Mouse (Mus musculus) hindbrain, embryonic 16.5 days (tissue): Measurements from ENCODE around the gene Mrpl14. TPM values are rescaled to one million over a fixed set of nuclear protein-coding genes. Genes with fewer than 3 reads are reported as not detected.

Source experiments
- ATAC-seq: fragments of 200-750 bp; cut with Nextera tagmentation; 2 replicates; pipeline ENCODE4 v1.8.0; 2017; ENCODE audit warnings: moderate TSS enrichment, moderate library complexity
- H3K27ac ChIP-seq: fragments of 300-500 bp; sonication (generic); 2 replicates; pipeline ENCODE4 v1.5.1; 2014; ENCODE audit warnings: low read depth, mild to moderate bottlenecking, control low read depth, low read length, moderate library complexity
- H3K27me3 ChIP-seq: fragments of 300-500 bp; sonication (generic); replicated peaks from 2 replicates; pipeline ENCODE4 v1.6.1; 2014; ENCODE audit warnings: low read length; ENCODE audit not compliant: control insufficient read depth, insufficient read depth
- H3K36me3 ChIP-seq: fragments of 300-500 bp; sonication (generic); 2 replicates; pipeline ENCODE4 v1.6.1; 2014; ENCODE audit warnings: mild to moderate bottlenecking, low read length, moderate library complexity, mixed read lengths; ENCODE audit not compliant: control insufficient read depth, insufficient read depth
- H3K4me1 ChIP-seq: fragments of 300-500 bp; sonication (generic); 2 replicates; pipeline ENCODE4 v1.6.1; 2014; ENCODE audit warnings: low read depth, low read length; ENCODE audit not compliant: control insufficient read depth, insufficient read depth
- H3K4me2 ChIP-seq: fragments of 300-500 bp; sonication (generic); 2 replicates; pipeline ENCODE4 v1.6.1; 2014; ENCODE audit warnings: mild to moderate bottlenecking, low read length, control low read depth, moderate library complexity
- H3K4me3 ChIP-seq: fragments of 300-500 bp; sonication (generic); 2 replicates; pipeline ENCODE4 v1.5.1; 2014; ENCODE audit warnings: mild to moderate bottlenecking, low read length, control low read depth, moderate library complexity
- H3K9ac ChIP-seq: fragments of 300-500 bp; sonication (generic); 2 replicates; pipeline ENCODE4 v1.6.1; 2014; ENCODE audit warnings: low read depth, mild to moderate bottlenecking, control low read depth, low read length, moderate library complexity
- H3K9me3 ChIP-seq: fragments of 300-500 bp; sonication (generic); 2 replicates; pipeline ENCODE4 v1.6.1; 2014; ENCODE audit warnings: mild to moderate bottlenecking, low read length, moderate library complexity; ENCODE audit not compliant: control insufficient read depth
- WGBS: fragments of 180-500 bp; shearing (Covaris S2); extraction: QIAGEN DNeasy Blood & Tissue Kit; methylation state at CpG from one replicate; pipeline ENCODE4 v1.1.7; 2014; 5-methylcytosine and 5-hydroxymethylcytosine counted together
- polyA plus RNA-seq: library from polyadenylated mRNA; unstranded; fragments of >200 nt; fragmentation: Nextera tagmentation; extraction: Ambion mirVana; gene quantifications from 2 replicates; pipeline ENCODE4 v1.2.1, GENCODE M21; 2015

The Mrpl14 gene
- polyA plus RNA-seq = 128 and 134 TPM in 2 replicates

GRCm38 (mm10) chr17:45686093-45686619 lies at the start of gene Mrpl14:
Gene Mrpl14 (plus strand): TSS chr17:45686322.
- peak within 1 kb of the TSS; percentile 86 for H3K4me2 ChIP-seq
- no peaks in the 10 kb centered on the region for H3K9me3 ChIP-seq
- H3K4me1 ChIP-seq = peaks cover 20% of the 10 kb centered on the region
- H3K27me3 ChIP-seq = no peaks in the 10 kb centered on the region
- peak; percentile 88 for ATAC-seq
- WGBS = under 1% methylated on average over 40 of the region's 50 CpGs
- peak within 1 kb of the TSS; percentile 86 for H3K9ac ChIP-seq
- H3K4me3 ChIP-seq = peak within 1 kb of the TSS; percentile 80
- no peaks in the 10 kb centered on the region for H3K36me3 ChIP-seq
- H3K27ac ChIP-seq = peak within 1 kb of the TSS; percentile 86

GRCm38 (mm10) chr17:45638596-45639295 lies 47.4 kb upstream of the Mrpl14 start:
- H3K36me3 ChIP-seq = no peaks in the 10 kb centered on the region
- no peaks in the 10 kb centered on the region for H3K27me3 ChIP-seq
- no peak overlapping the region for H3K27ac ChIP-seq
- ATAC-seq = no peak
- WGBS = 84% methylated on average over 16 of the region's 16 CpGs
- H3K4me2 ChIP-seq = no peak overlapping the region
- H3K9me3 ChIP-seq = no peaks in the 10 kb centered on the region
- no peaks in the 10 kb centered on the region for H3K4me1 ChIP-seq
- no peak overlapping the region for H3K9ac ChIP-seq
- no peak overlapping the region for H3K4me3 ChIP-seq

- Histone ChIP-seq H3K4me1 (no peaks in the 10 kb centered on the region), H3K4me3 (no peak overlapping the region), H3K36me3 (no peaks in the 10 kb centered on the region), H3K4me2 (no peak overlapping the region), H3K9me3 (no peaks in the 10 kb centered on the region), H3K9ac (no peak overlapping the region), H3K27ac (no peak overlapping the region), H3K27me3 (no peaks in the 10 kb centered on the region)
- WGBS = 88% methylated on average over 8 of the region's 8 CpGs
- no peak for ATAC-seq
These were observed 44.1 kb upstream of the Mrpl14 start for GRCm38 (mm10) chr17:45641981-45642380.

GRCm38 (mm10) chr17:45642701-45643100 lies 43.4 kb upstream of the Mrpl14 start:
- H3K4me1 ChIP-seq = no peaks in the 10 kb centered on the region
- no peak overlapping the region for H3K4me3 ChIP-seq
- H3K27ac ChIP-seq = no peak overlapping the region
- no peak overlapping the region for H3K9ac ChIP-seq
- no peak overlapping the region for H3K4me2 ChIP-seq
- WGBS = 17% methylated on average over 12 of the region's 12 CpGs
- no peaks in the 10 kb centered on the region for H3K27me3 ChIP-seq
- peak; percentile 27; the same call in 1 of the 2 replicates for ATAC-seq
- H3K36me3 ChIP-seq = no peaks in the 10 kb centered on the region
- H3K9me3 ChIP-seq = no peaks in the 10 kb centered on the region

- H3K9ac ChIP-seq = no peak overlapping the region
- H3K27me3 ChIP-seq = no peaks in the 10 kb centered on the region
- no peaks in the 10 kb centered on the region for H3K4me1 ChIP-seq
- H3K9me3 ChIP-seq = no peaks in the 10 kb centered on the region
- no peak for ATAC-seq
- 94% methylated on average over 4 of the region's 4 CpGs for WGBS
- no peak overlapping the region for H3K4me3 ChIP-seq
- no peaks in the 10 kb centered on the region for H3K36me3 ChIP-seq
- no peak overlapping the region for H3K4me2 ChIP-seq
- H3K27ac ChIP-seq = no peak overlapping the region
These were observed 41.9 kb upstream of the Mrpl14 start for GRCm38 (mm10) chr17:45644185-45644584.

- WGBS = 76% methylated on average over 7 of the region's 7 CpGs
- no peak for ATAC-seq
These were observed 32.9 kb upstream of the Mrpl14 start for GRCm38 (mm10) chr17:45653233-45653632.

GRCm38 (mm10) chr17:45655820-45656219 lies 30.3 kb upstream of the Mrpl14 start:
- Histone ChIP-seq H3K9ac (no peak overlapping the region), H3K9me3 (no peaks in the 10 kb centered on the region), H3K36me3 (no peaks in the 10 kb centered on the region), H3K4me1 (no peaks in the 10 kb centered on the region), H3K27ac (no peak overlapping the region), H3K4me3 (no peak overlapping the region), H3K27me3 (no peaks in the 10 kb centered on the region), H3K4me2 (no peak overlapping the region)
- WGBS = 23% methylated on average over 6 of the region's 6 CpGs
- ATAC-seq = no peak

More at GRCm38 (mm10) chr17:45653233-45653632, 32.9 kb upstream of the Mrpl14 start:
- Histone ChIP-seq H3K4me1 (no peaks in the 10 kb centered on the region), H3K36me3 (no peaks in the 10 kb centered on the region), H3K4me3 (no peak overlapping the region), H3K4me2 (no peak overlapping the region), H3K9ac (no peak overlapping the region), H3K27ac (no peak overlapping the region), H3K9me3 (no peaks in the 10 kb centered on the region), H3K27me3 (no peaks in the 10 kb centered on the region)

GRCm38 (mm10) chr17:45659225-45659624 lies 26.9 kb upstream of the Mrpl14 start, which contains the start of gene Capn11:
Gene Capn11 (minus strand): TSS chr17:45659325.
- ATAC-seq = no peak
- peaks cover 3% of the 10 kb centered on the region; the same call in 1 of the 2 replicates for H3K4me1 ChIP-seq
- no peaks in the 10 kb centered on the region for H3K9me3 ChIP-seq
- no peak within 1 kb of the TSS for H3K27ac ChIP-seq
- no peak within 1 kb of the TSS for H3K9ac ChIP-seq
- H3K36me3 ChIP-seq = peaks cover 11% of the 10 kb centered on the region; the same call in 1 of the 2 replicates
- 85% methylated on average over 4 of the region's 4 CpGs for WGBS
- H3K4me2 ChIP-seq = no peak within 1 kb of the TSS
- H3K4me3 ChIP-seq = no peak within 1 kb of the TSS
- H3K27me3 ChIP-seq = no peaks in the 10 kb centered on the region

- Histone ChIP-seq H3K4me3 (no peak overlapping the region), H3K4me1 (peaks cover 3% of the 10 kb centered on the region; the same call in 1 of the 2 replicates), H3K36me3 (peaks cover 27% of the 10 kb centered on the region), H3K27ac (no peak overlapping the region), H3K9me3 (no peaks in the 10 kb centered on the region), H3K9ac (0 out of 2 replicates have a peak overlapping the region, but pooled peaks have one; percentile 32), H3K4me2 (peak overlapping the region; percentile 28; the same call in 1 of the 2 replicates), H3K27me3 (no peaks in the 10 kb centered on the region)
- WGBS = 23% methylated on average over 27 of the region's 27 CpGs
- ATAC-seq = peak; percentile 44
These were observed 22.8 kb upstream of the Mrpl14 start for GRCm38 (mm10) chr17:45663106-45663919.
